Comparison of ENCODE assay signal across 12 mouse cellular contexts in genomic region chr5:33999466-34000090, GRCm38 (mm10). TPM values are rescaled to one million over a fixed set of nuclear protein-coding genes. Genes with fewer than 3 reads are reported as not detected.
DNase-seq lines count a peak whose midpoint lies in the region; ATAC-seq lines count a peak whose summit lies in the region.
"Had no signal": no experiment of that assay in that cellular context is flagged by ENCODE, and none has a peak within 500 bp of the region (broad histone marks: within the 10 kb centered on the region; RNA-seq: fewer than 3 reads in every experiment).

No protein-coding gene starts in this region.

- H3K27me3 ChIP-seq in neural tube, embryonic 12.5 days (replicated peaks) = peaks cover 17% of the 10 kb centered on the region
- no peaks in the 10 kb centered on the region for H3K27me3 ChIP-seq in hindbrain, embryonic 14.5 days (ENCODE audit: control insufficient read depth, insufficient read depth, low read length)

- H3K4me2 ChIP-seq in neural tube, embryonic 12.5 days (replicated peaks) = peak overlapping the region; percentile 83
- peak overlapping the region; percentile 63 for H3K4me2 ChIP-seq in hindbrain, embryonic 14.5 days (replicated peaks)
- H3K4me2 ChIP-seq: lung, embryonic 15.5 days had no signal

- peaks cover 20% of the 10 kb centered on the region for H3K36me3 ChIP-seq in neural tube, embryonic 12.5 days
- peaks cover 37% of the 10 kb centered on the region for H3K36me3 ChIP-seq in hindbrain, embryonic 14.5 days (replicated peaks; ENCODE audit: control insufficient read depth, insufficient read depth)
- H3K36me3 ChIP-seq: heart, embryonic 10.5 days; lung, embryonic 15.5 days had no signal

- DNase-seq in gastrocnemius, postnatal 25 days = peak; percentile 4
- DNase-seq in gastrocnemius, postnatal 14 days = no peak
- DNase-seq in neural tube, embryonic 10.5 days (ENCODE audit: extremely low spot score, low spot score) = no peak
- no peak for DNase-seq in hindbrain, embryonic 14.5 days (ENCODE audit: low spot score)
- no peak for DNase-seq in B cell, adult 2 months
- DNase-seq in urinary bladder, adult 2 months (ENCODE audit: low spot score) = no peak
- DNase-seq in ovary, postnatal 14 days (ENCODE audit: low spot score) = no peak
- DNase-seq: right cerebral cortex, postnatal 25 days had no signal

- no peak overlapping the region for H3K9ac ChIP-seq in neural tube, embryonic 12.5 days
- H3K9ac ChIP-seq in hindbrain, embryonic 14.5 days = 0 out of 2 replicates have a peak overlapping the region, but pooled peaks have one; percentile 85
- H3K9ac ChIP-seq: lung, embryonic 15.5 days had no signal

- 82% methylated on average over 6 of the region's 6 CpGs for WGBS in neural tube, embryonic 12.5 days
- WGBS in hindbrain, embryonic 14.5 days = 82% methylated on average over 6 of the region's 6 CpGs

- no peak overlapping the region for H3K27ac ChIP-seq in neural tube, embryonic 12.5 days
- no peak overlapping the region for H3K27ac ChIP-seq in hindbrain, embryonic 14.5 days
- H3K27ac ChIP-seq: heart, embryonic 10.5 days; lung, embryonic 15.5 days had no signal

- H3K4me1 ChIP-seq in neural tube, embryonic 12.5 days = peaks cover 40% of the 10 kb centered on the region
- H3K4me1 ChIP-seq in hindbrain, embryonic 14.5 days (replicated peaks; ENCODE audit: control insufficient read depth, insufficient read depth, low read length) = peaks cover 25% of the 10 kb centered on the region

- no peak for ATAC-seq in neural tube, embryonic 12.5 days (ENCODE audit: low FRiP score, low read depth)
- ATAC-seq in hindbrain, embryonic 14.5 days (ENCODE audit: low FRiP score) = no peak
- ATAC-seq: inflammation-experienced regulatory T-cells, adult 6 months had no signal

- no peak overlapping the region for H3K4me3 ChIP-seq in neural tube, embryonic 12.5 days
- H3K4me3 ChIP-seq in hindbrain, embryonic 14.5 days (replicated peaks; ENCODE audit: low read length) = no peak overlapping the region
- H3K4me3 ChIP-seq: heart, embryonic 10.5 days; lung, embryonic 15.5 days had no signal

- no peaks in the 10 kb centered on the region for H3K9me3 ChIP-seq in neural tube, embryonic 12.5 days
- no peaks in the 10 kb centered on the region for H3K9me3 ChIP-seq in hindbrain, embryonic 14.5 days (ENCODE audit: control insufficient read depth, low read length)
- H3K9me3 ChIP-seq: heart, embryonic 10.5 days; lung, embryonic 15.5 days had no signal

- intact Hi-C loops in gastrocnemius, postnatal 14 days (cut with DNase I; ENCODE audit: low total_unique reads) = no loop called here

RNA-seq across cellular contexts. Expression of gene Nat8l, which starts 3.8 kb away (rescaled TPM):
- total RNA-seq in gastrocnemius, postnatal 25 days (2021) = under 1 TPM; 0.08 to 0.59 TPM
- total RNA-seq in gastrocnemius, postnatal 14 days (2021) = under 1 TPM; 0.16 to 0.29 TPM
- polyA plus RNA-seq in neural tube, embryonic 12.5 days (2016; fragmentation: Nextera tagmentation; extraction: Ambion mirVana) = 3.7 and 4.1 TPM in 2 replicates
- 3.9 and 4.5 TPM in 2 replicates for polyA plus RNA-seq in hindbrain, embryonic 14.5 days (2014; fragmentation: Nextera tagmentation; extraction: Ambion mirVana)
- polyA plus RNA-seq in urinary bladder, adult 2 months (2012; rRNA removed) = 1.2 and 1.5 TPM in 2 replicates
- polyA plus RNA-seq: inflammation-experienced regulatory T-cells, adult 6 months had no signal

RNA-seq across cellular contexts. Expression of gene Gm1673, which starts 16.3 kb away (rescaled TPM):
- total RNA-seq in gastrocnemius, postnatal 25 days (2021) = not detected
- total RNA-seq in gastrocnemius, postnatal 14 days (2021) = 1 to 10 TPM in 1 of 2 experiments, under 1 TPM in 1; 0.57 to 1.7 TPM
- polyA plus RNA-seq in neural tube, embryonic 12.5 days (2016; fragmentation: Nextera tagmentation; extraction: Ambion mirVana) = 384 and 439 TPM in 2 replicates
- 425 and 498 TPM in 2 replicates for polyA plus RNA-seq in hindbrain, embryonic 14.5 days (2014; fragmentation: Nextera tagmentation; extraction: Ambion mirVana)
- 8.4 and 8.5 TPM in 2 replicates for polyA plus RNA-seq in urinary bladder, adult 2 months (2012; rRNA removed)

Comparison
In these comparisons a context has a peak if more than half of its experiments do, and no peak if none do; other contexts are left out.
1. RNA of gene Gm1673, which starts 16.3 kb away (polyA plus RNA-seq): 425 to 498 TPM in hindbrain, embryonic 14.5 days and 384 to 439 TPM in neural tube, embryonic 12.5 days; 8.4 to 8.5 TPM in urinary bladder, adult 2 months; every median in the first group is over 10 times any median in the second.